Mouse (Mus musculus) ES-E14 (cell line): Measurements from ENCODE around the gene Il17ra. TPM values are rescaled to one million over a fixed set of nuclear protein-coding genes. Genes with fewer than 3 reads are reported as not detected.
A peak's percentile ranks its signal among the peaks of the same experiment; 100 is the strongest.

Experiments used
- DNase-seq: peaks from one replicate; pipeline ENCODE4 v3.0.0-alpha.2; 2013; ENCODE audit warnings: low read depth, low spot score
- H3K27ac ChIP-seq: 2 replicates; pipeline ENCODE4 v1.5.1; 2012; ENCODE audit warnings: low read depth, mild to moderate bottlenecking, low read length, moderate library complexity, mixed read lengths; ENCODE audit not compliant: poor library complexity, insufficient read depth, severe bottlenecking
- H3K36me3 ChIP-seq: 2 replicates; pipeline ENCODE4 v1.6.1; 2012; ENCODE audit warnings: mild to moderate bottlenecking, low read length, moderate library complexity, mixed read lengths; ENCODE audit not compliant: control insufficient read depth, poor library complexity, insufficient read depth, severe bottlenecking
- H3K4me1 ChIP-seq, 2 experiments: fragments of 150-350 bp in 1 of 2; sonication (generic) in 1 of 2; 2 replicates each; pipeline ENCODE4 v1.6.1; 2012; ENCODE audit warnings: low read length in 2 of 2, mild to moderate bottlenecking in 1 of 2, mixed read lengths in 1 of 2; ENCODE audit not compliant: control insufficient read depth in 2 of 2, insufficient read depth in 2 of 2, poor library complexity in 1 of 2
- H3K4me3 ChIP-seq, 2 experiments: fragments of 150-350 bp in 1 of 2; sonication (generic) in 1 of 2; 2 replicates each; pipeline ENCODE4 v1.5.1; 2012; ENCODE audit warnings: low read length in 2 of 2, low read depth in 1 of 2, mild to moderate bottlenecking in 1 of 2, mixed read lengths in 1 of 2; ENCODE audit not compliant: insufficient read depth in 1 of 2, poor library complexity in 1 of 2, severe bottlenecking in 1 of 2
- H3K9ac ChIP-seq: 2 replicates; pipeline ENCODE4 v1.6.1; 2012; ENCODE audit warnings: low read depth, mild to moderate bottlenecking, low read length, mixed read lengths; ENCODE audit not compliant: poor library complexity, insufficient read depth, severe bottlenecking
- H3K9me3 ChIP-seq: fragments of 150-350 bp; sonication (generic); 2 replicates; pipeline ENCODE4 v1.6.1; 2012; ENCODE audit warnings: low read depth, mild to moderate bottlenecking, low read length; ENCODE audit not compliant: control insufficient read depth, insufficient read depth
- CHD2 ChIP-seq: IDR thresholded peaks from 2 replicates; pipeline ENCODE4 v1.6.1; 2014; ENCODE audit warnings: mild to moderate bottlenecking, low read depth, low read length, inconsistent platforms
- HCFC1 ChIP-seq: IDR thresholded peaks from 2 replicates; pipeline ENCODE4 v1.6.1; 2012; ENCODE audit warnings: low read length, inconsistent platforms, borderline replicate concordance; ENCODE audit not compliant: insufficient read depth
- MAFK ChIP-seq: IDR thresholded peaks from 2 replicates; pipeline ENCODE4 v1.6.1; 2014; ENCODE audit warnings: mild to moderate bottlenecking, low read depth, low read length, inconsistent platforms; ENCODE audit not compliant: insufficient read depth
- ZC3H11A ChIP-seq: IDR thresholded peaks from 2 replicates; pipeline ENCODE4 v1.6.1; 2012; ENCODE audit warnings: low read depth, mild to moderate bottlenecking, inconsistent platforms, low read length, borderline replicate concordance
- ZNF384 ChIP-seq: IDR thresholded peaks from 2 replicates; pipeline ENCODE4 v1.6.1; 2012; ENCODE audit warnings: low read depth, low read length, inconsistent platforms
- in situ Hi-C, 2 experiments: fragments of 600-800 bp; cut with MboI; formaldehyde crosslinking; loops; one replicate each; pipeline ENCODE4 v1.15.1; 2025; ENCODE audit warnings: low sequenced_read_pairs in 2 of 2, inconsistent platforms in 1 of 2; ENCODE audit not compliant: unreplicated experiment in 2 of 2
- total RNA-seq: library from RNA; depleted of rRNA; stranded (reverse); fragments of 300-350 nt; gene quantifications from 2 replicates; pipeline ENCODE4 v1.2.3, GENCODE M21; 2012; rRNA removed

Gene Il17ra
- total RNA-seq, 1 experiment = 7.0 TPM

DNA sequence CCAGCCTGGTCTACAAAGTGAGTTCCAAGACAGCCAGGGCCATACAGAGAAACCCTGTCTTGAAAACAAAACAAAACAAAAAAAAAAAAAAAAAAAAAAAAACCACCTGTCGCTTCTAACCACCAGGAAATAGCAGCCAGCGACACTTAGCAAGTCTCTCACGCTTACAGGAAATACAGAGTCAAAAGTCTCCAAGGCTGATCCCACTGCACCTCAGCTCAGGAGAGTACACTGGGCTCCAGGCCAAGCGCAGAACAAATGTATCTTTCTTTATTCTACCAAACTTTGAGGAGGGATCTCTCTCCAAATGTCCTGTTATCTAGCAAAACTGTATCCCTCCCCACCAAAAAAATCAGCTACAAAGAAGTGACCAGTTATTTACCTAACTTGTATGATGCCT, 66.1 kb downstream of the Il17ra start:
- H3K36me3 ChIP-seq = no peaks in the 10 kb centered on the region

DNA sequence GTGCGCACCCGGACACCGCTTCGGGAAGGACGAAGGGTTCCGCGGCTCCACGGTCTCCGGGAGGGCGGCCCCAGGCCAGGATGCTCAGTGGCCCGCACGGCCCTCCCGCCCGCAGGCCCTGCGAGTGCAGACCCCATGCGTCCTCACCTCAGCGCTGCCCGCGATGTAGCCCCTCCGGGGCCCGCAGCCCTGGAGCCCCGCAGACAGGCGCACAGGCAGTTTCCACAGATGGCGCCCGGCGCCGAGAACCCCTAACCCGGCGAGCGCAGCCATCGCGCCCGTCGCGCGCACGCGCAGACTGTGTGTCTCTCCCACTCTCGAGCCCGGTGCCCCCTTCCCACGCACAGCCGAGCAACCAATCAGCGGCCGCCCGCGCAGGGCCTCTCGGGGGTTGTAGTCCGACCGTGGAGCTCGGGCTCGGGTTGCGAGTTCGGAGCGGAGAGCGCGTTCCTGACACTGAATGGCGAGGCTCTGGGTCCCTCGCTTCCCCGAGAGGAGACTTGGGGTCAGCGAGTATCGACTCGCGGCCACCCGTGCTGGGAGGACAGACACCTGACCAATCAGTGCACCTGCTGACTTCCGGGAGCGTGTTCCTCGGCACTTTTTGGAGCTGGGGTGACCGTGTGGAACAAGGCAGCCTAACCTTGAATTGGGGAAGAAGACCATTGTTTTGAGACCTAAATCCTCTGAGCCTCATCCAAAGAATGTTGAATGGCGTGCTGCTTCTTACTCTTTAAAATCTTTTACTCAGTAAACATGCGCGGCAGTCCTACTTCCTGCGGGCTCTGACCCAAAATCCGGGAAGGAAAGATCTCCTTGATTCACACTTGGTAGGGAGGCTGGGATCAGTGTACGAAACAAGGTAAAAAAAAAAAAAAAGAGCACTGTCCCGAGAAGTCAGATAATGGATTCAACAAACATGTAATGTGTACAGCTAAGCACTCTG, 68.2 kb downstream of the Il17ra start, which contains the start of gene Hdhd5:
Hdhd5 (minus strand) TSS at position 300 of the 946 bp plus-strand sequence.
- peaks cover 3 to 4% of the 10 kb centered on the region in 2 experiments; a peak in 1 of 4 replicates for H3K4me1 ChIP-seq
- in situ Hi-C loops = loop anchor here in 1 of 2 experiments (10.0 kb wide), 1 partner anchor 254 kb away; no protein-coding TSS in a partner anchor
- peak within 1 kb of the TSS; percentile 90 for H3K9ac ChIP-seq
- H3K27ac ChIP-seq = no peak within 1 kb of the TSS
- TF ChIP-seq ZNF384 = no peak
- TF ChIP-seq HCFC1 = peak; percentile 89
- peak within 1 kb of the TSS; percentile 88 to 90 for H3K4me3 ChIP-seq
- no peaks in the 10 kb centered on the region for H3K36me3 ChIP-seq
- H3K9me3 ChIP-seq = no peaks in the 10 kb centered on the region
- DNase-seq = peak; percentile 78

More for the DNA sequence above, 66.1 kb downstream of the Il17ra start:
- DNase-seq = no peak
- Histone ChIP-seq H3K9me3 (no peaks in the 10 kb centered on the region), H3K4me3 (no peak overlapping the region), H3K27ac (no peak overlapping the region), H3K4me1 (peaks cover 3 to 4% of the 10 kb centered on the region in 2 experiments; a peak in 1 of 4 replicates), H3K9ac (no peak overlapping the region)
- TF ChIP-seq HCFC1 (no peak), CHD2 (no peak), ZNF384 (no peak), ZC3H11A (no peak), MAFK (no peak)
- in situ Hi-C loops = no loop called here

DNA sequence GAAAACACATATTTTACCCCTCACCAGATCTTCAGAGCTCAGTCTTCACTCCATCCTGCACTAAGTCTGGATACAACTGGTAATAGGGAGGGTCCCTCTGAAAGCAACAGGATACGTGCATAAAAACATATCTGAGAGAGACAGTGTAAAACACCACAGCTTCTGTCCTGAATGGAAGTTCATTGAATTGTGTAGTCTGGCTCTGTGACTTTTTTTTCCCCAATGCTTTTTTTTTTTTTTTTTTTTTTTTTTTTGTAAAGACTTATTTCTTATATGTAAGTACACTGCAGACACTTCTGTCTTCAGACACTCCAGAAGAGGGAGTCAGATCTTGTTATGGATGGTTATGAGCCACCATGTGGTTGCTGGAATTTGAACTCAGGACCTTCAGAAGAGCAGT, 69.5 kb downstream of the Il17ra start:
- H3K9ac ChIP-seq = no peak overlapping the region
- H3K27ac ChIP-seq = no peak overlapping the region
- no peak for TF ChIP-seq CHD2
- no peak for TF ChIP-seq HCFC1
- no peak for TF ChIP-seq ZC3H11A
- no peak for DNase-seq
- no peaks in the 10 kb centered on the region for H3K9me3 ChIP-seq
- peaks cover 3 to 4% of the 10 kb centered on the region in 2 experiments; a peak in 1 of 4 replicates for H3K4me1 ChIP-seq
- no peaks in the 10 kb centered on the region for H3K36me3 ChIP-seq
- H3K4me3 ChIP-seq = no peak overlapping the region
- in situ Hi-C loops = loop anchor here in 1 of 2 experiments (10.0 kb wide), 1 partner anchor 252 kb away; no protein-coding TSS in a partner anchor

DNA sequence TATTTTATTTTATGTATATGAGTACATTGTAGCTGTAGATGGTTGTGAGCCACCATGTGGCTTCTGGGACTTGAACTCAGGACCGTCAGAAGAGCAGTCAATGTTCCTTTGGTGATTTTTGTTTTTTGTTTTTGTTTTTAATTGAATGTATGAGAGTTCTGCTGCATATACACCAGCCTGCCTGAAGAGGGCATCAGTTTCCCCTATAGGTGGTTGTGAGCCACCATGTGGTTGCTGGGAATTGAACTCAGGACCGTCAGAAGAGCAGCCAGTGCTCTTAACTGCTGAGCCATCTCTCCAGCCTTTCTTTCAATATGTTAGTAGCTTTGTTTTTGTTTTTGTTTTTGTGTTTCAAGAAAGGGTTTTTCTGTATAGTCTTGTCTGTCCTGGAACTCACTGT, 73.3 kb downstream of the Il17ra start:
- Histone ChIP-seq H3K4me1 (peaks cover 0 to 4% of the 10 kb centered on the region in 2 experiments; a peak in 1 of 4 replicates), H3K36me3 (no peaks in the 10 kb centered on the region), H3K9ac (no peak overlapping the region), H3K9me3 (no peaks in the 10 kb centered on the region), H3K27ac (no peak overlapping the region), H3K4me3 (no peak overlapping the region)
- DNase-seq = no peak
- TF ChIP-seq ZC3H11A = no peak
- no peak for TF ChIP-seq MAFK
- TF ChIP-seq ZNF384 = no peak
- TF ChIP-seq CHD2 = no peak
- in situ Hi-C loops = loop anchor here in 1 of 2 experiments (10.0 kb wide), 1 partner anchor 248 kb away; no protein-coding TSS in a partner anchor

Other genes starting within 250 kb of the Il17ra start
- gene D330020A13Rik, start 168.9 kb upstream of the Il17ra start, total RNA-seq = 4.4 and 9.8 TPM in 2 replicates
- 34.1 and 64.9 TPM in 2 replicates for gene B4galnt3, start 168.7 kb upstream of the Il17ra start, total RNA-seq
- gene Kdm5a, start 99.1 kb upstream of the Il17ra start, total RNA-seq = 46.6 and 53.3 TPM in 2 replicates
- 32.2 and 32.8 TPM in 2 replicates for gene Ccdc77, start 98.9 kb upstream of the Il17ra start, total RNA-seq
- 0.09 and 0.11 TPM in 2 replicates for gene Tmem121b, start 30.6 kb downstream of the Il17ra start, total RNA-seq
- 27.4 and 36.5 TPM in 2 replicates for gene Hdhd5, start 68.1 kb downstream of the Il17ra start, total RNA-seq
- 26.5 and 35.7 TPM in 2 replicates for gene Cecr2, start 203.1 kb downstream of the Il17ra start, total RNA-seq